Mouse (Mus musculus) frontal cortex, adult (tissue): ENCODE measurements around the gene Tenm2.

Experiments
- ATAC-seq: cut with Nextera tagmentation; 2 replicates; pipeline ENCODE4 v1.9.2; 2017; ENCODE audit warnings: mild to moderate bottlenecking, moderate library complexity, mixed read lengths; ENCODE audit not compliant: low TSS enrichment

Tenm2 gene

GRCm38 (mm10) chr11:36566146-36566545 is 669.6 kb downstream of the Tenm2 start:
- ATAC-seq = peak; percentile 98

DNA sequence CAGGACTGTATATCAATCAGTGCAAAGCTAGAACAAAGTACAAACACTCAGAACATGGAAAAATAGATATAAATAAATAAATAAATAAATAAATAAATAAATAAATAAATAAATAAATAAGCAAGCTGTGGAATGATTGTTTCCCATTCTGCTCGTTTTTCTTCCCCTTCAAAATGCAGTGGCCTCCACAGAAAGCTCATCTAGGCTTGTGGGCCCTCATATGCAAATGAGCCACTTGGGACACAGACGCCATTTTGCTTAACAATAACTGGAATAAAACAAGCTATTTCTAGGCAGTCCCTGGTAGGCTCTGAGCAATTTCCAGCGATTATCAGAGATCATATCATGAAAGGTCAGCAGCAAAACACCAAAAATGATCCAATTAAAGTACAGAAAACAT is 672.9 kb downstream of the Tenm2 start:
- no peak for ATAC-seq

GRCm38 (mm10) chr11:36560785-36561548 is 674.8 kb downstream of the Tenm2 start:
- ATAC-seq = no peak

DNA sequence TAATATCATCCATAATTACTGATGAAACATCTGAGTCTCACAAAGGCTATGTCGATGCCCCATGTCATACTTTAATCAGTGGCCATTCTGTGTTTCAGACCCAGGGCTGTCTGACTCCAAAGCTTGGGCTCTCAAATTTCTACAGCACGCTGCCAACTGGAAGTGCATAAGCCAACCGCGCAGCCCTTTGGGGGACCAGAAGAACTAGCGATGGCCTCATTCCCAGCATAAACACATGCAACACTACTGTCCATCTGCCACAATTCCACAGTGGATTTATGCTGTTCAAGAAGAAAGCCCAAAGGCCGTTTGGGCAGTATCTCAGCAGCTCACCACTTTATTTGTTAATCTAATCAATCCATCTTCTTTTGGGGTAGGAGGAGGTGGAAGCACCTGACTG is 678.4 kb downstream of the Tenm2 start:
- ATAC-seq = no peak

GRCm38 (mm10) chr11:36553286-36553685 is 682.5 kb downstream of the Tenm2 start:
- ATAC-seq = no peak

GRCm38 (mm10) chr11:36550649-36551048 is 685.1 kb downstream of the Tenm2 start:
- no peak for ATAC-seq

DNA sequence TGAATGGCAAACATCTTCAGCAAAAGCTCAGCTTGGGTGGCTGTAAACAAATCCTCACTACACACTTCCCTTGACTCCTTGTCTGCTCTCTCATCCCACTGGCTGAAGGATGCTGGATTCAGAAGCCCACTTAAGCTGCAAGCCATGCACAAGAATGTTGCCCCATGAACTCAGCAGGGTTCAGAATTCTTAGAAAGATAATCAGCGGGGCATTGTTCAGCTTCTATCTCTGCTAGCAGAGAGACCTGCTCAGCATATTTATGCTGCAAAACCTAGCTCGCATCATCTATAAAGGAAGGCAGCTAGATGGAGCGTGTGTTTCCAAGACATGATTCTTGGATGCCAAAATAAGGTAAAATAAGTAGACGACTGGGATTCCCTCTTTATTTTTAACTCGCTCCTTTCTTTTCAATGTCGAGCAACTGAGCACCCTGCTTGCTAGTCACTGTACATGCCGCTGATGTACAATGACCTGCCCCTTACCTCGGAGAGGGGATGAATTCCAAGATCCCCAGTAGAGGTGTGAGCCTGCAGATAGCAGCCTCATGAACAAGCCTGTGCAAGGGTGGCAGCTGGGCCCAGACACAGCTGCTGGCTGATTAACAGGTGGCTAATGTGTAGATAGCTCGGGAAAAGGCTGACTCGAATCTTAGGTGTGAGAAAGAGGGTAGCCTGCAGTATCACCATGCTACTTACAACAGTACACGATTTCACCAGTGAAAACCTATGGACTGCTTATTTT is 686.2 kb downstream of the Tenm2 start:
- ATAC-seq = peak; percentile 65

DNA sequence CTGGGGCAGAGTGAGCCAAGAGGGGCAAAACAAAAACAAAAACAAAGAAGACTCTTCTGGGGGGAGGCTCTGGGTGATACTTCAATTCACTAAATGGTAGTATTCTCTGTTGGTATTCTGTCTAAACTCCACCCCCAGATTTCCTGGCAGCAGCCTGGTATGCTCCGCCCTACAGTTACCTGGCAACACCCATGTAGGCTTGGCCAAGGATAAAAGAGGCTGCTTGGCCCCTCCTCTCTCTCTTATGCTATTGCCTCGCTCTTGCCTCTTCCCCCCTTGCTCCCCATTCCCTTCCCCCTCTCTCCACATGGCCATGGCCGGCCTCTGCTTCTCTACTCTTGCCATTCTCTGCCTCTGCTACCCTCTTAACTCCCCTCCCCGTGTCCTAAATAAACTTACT is 687.6 kb downstream of the Tenm2 start:
- ATAC-seq = no peak

- no peak for ATAC-seq
Measured at GRCm38 (mm10) chr11:36538144-36538543, 697.6 kb downstream of the Tenm2 start.

DNA sequence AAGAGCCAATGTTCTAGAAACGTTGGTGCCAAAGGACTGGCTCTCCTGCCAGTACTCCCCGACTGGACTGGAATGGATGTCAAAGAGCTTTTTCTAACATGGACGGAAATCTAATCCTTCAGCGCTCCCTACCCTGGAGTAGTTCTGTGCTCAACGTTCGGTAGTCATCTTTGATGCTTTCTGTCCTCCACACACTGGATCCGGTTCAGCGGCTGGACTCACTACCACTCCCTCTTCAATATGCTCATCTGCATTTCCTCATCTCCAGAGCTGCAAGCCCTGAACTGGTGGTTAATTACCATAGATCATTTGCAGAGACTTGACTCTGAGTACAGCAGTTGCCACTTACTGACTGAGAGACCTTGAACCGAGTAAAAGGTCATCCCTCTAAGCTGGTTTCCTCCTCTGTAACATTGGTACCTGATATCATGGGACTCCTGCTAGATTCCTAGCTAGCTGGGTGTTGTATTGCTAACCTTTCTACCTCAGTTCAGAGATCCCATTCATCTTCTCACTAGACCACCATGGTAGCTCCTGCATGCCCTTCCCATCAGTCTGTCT is 698.1 kb downstream of the Tenm2 start:
- no peak for ATAC-seq

- peak; percentile 38; the same call in 1 of the 2 replicates for ATAC-seq
Measured at GRCm38 (mm10) chr11:36535591-36535990, 700.2 kb downstream of the Tenm2 start.

DNA sequence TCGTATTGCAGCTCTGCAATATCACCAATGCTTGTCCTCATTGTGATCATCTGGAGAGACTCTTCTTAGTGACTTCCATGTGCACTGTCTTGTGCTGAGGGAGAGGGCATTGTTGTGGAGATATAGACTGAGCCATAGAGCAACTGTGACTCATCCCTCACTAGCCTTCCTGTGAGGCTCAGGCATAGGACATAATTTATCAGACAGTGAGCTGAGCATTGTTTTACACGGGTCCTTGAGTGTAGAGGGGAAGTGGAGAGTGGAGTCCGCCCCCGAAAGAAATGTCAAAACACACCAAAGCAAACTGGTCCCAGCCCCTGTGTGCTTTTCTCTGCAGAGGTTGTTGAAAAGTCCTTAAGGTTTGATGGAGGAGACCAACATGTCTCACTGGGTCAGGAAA is 704.1 kb downstream of the Tenm2 start:
- ATAC-seq = no peak

GRCm38 (mm10) chr11:36527509-36527908 is 708.3 kb downstream of the Tenm2 start:
- no peak for ATAC-seq

GRCm38 (mm10) chr11:36526381-36526780 is 709.4 kb downstream of the Tenm2 start:
- ATAC-seq = peak; percentile 92

- no peak for ATAC-seq
Measured at GRCm38 (mm10) chr11:36512468-36512867, 723.3 kb downstream of the Tenm2 start.

DNA sequence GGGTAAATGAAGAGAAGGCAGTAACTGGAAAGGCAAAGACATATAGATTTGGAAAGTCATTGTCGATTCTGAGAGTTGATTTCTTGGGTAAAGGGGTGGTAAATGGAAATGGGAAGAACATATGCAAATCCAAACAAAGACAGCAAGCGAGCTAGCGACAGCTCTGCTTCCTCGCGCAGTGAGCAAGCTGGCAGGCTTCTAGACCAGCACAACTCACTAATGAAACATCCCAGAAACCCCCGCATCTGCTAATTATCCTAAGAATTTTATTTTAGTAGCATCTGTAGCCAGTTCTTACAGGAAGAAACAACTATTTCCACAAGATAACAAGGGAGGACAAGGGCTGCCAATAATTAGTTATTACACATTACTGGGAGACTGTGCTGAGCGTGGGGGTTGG is 727.5 kb downstream of the Tenm2 start:
- peak; percentile 80 for ATAC-seq

DNA sequence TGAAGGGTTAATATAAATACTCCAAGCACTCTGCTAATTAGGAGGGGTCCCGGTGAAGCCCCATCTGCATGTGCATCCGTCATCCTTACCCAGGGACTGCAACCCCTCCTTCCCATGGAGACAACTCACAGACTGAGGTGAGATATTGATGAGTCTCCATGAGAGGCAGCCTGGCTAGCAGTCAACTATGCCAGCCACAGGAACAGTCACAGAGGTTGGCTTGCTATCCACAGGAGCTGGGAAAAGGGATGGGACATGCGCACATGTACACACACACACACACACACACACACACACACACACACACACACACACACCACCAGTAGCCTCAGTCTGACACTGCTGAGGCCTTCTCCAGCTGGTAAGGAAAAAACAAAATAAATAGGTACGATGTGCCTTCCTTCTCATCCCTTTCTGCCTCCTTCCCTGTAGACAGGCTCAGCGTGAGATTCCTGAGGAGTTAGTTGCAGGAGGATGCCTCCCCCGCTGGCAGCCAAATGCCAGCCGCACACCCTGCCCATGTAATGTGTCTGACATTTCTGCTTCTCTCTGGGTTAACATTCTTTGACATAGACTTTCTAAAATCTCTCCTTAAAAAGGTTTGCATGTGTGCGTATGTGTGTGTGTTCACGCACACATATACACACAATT is 740.7 kb downstream of the Tenm2 start:
- ATAC-seq = peak; percentile 91

DNA sequence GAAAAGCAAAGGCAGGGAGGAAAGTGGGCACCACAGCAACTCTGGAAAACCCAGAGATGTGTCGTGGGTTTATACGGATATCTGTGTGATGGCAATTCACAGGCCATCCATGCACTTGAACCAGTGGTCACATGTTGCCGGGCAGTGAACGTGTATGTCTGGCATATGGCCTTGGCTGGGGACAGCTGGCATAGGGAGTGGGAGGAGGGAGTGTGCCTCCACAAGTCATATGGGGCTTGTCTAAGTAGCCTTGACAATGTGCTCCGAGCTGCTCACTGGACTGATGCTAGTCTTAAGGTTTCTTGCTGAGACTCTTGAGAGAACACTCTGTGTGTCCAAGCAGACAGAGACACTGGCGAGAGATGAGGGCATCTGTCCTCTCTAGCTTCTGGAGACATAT is 743.5 kb downstream of the Tenm2 start:
- ATAC-seq = no peak

DNA sequence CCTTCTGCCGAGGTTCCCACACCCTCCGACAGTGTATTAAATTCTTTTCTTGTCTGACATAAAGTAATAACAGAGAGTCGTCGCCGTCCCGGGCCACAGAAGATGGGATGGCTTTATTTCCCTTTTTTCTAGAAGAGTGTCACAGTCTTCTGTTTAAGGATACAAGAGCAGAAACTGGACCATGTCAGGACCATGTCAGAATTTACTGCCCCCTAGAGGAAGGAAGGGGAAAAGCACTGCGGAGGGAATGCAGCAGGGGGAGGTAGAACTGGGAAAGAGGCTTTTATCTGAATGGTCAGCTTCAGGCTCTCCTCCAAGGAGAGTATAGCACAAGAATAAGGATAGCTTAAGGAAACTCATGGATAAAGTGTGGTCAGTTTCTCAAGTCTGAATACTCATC is 745.7 kb downstream of the Tenm2 start:
- no peak for ATAC-seq

- peak; percentile 36 for ATAC-seq
Measured at GRCm38 (mm10) chr11:36488666-36489065, 747.1 kb downstream of the Tenm2 start.

DNA sequence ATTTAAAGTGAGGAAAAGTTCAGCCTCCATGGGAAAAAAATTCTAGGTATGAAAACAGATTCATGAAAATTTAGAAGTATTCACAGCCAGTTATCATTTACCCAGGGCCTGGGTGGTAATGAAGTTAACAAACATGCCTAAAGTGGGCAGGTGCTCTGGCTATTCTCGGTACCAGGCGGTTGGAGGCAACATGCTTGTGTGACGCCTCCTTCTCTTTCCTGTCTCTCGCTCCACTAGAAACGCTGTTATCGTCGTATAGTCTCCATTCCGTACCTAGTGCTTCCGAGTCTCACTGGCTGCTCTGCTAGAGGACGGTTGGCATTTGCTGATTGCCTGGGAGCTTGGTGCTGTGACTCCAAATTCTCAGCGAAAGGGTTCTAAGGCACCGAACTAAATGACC is 749.7 kb downstream of the Tenm2 start:
- ATAC-seq = peak; percentile 48; the same call in 1 of the 2 replicates

DNA sequence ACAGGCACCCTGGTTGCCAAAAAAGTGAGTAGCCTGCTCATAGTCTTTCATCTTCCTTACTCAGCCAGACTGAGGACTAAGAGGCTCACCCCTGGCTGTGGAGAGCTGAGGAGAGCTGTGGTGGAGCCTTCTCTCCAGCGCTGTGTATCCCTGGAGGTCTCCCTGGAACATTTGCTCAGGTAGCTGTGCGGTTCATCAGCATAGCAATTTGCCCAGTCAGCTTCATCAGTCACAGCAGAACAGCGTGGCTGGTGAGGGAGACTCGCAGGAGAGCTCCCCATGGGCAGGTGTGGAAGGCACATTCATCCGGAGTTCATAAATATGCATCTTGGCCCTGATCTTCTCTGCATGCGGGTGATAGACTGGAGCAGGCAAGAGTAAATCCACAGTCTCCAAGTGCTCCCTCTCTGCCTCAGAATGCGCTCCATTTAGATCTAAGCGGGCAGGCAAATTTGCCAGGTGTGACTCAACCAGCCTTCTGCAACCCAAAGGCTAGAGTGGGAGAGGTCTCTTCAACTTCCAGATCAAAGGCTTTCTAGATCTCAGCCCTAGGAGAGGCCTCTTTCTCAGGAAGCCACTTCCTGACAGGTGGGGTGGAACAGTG is 751.2 kb downstream of the Tenm2 start:
- peak; percentile 60 for ATAC-seq
